Comparison of ENCODE assay signal across 7 mouse cellular contexts in the genomic region with DNA sequence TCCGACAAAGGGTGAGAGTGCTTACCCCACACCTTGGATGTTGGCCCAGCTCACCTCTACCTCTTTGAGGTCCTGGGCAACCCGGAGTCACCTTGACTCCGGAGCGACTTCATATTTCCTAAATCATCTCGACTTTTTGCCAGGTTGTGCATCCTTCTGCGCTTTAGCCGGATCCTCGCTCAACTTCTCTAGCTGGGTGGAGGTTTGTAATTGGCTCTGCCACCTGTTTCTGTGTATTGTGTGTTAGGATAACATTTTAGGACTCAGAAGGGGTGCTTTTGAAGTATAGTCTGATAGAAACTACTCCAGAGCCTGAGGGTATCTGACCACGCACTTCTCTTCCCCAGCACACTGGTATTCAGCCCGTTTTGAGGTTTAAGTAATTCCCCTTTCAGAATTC. TPM values are rescaled to one million over a fixed set of nuclear protein-coding genes. Genes with fewer than 3 reads are reported as not detected.
DNase-seq lines count a peak whose midpoint lies in the region; ATAC-seq and TF ChIP-seq lines count a peak whose summit lies in the region.

No protein-coding gene starts in this region.

- 4% methylated on average over 10 of the region's 10 CpGs for WGBS in spleen, adult 2 months
- 1% methylated on average over 10 of the region's 10 CpGs for WGBS in limb, embryonic 13.5 days
- 4% methylated on average over 10 of the region's 10 CpGs for WGBS in stomach, embryonic 14.5 days

- H3K36me3 ChIP-seq in spleen, adult 2 months (ENCODE audit: control insufficient read depth, insufficient read depth, low read length) = no peaks in the 10 kb centered on the region
- peaks cover 9% of the 10 kb centered on the region for H3K36me3 ChIP-seq in limb, embryonic 13.5 days
- H3K36me3 ChIP-seq in stomach, embryonic 14.5 days (ENCODE audit: control insufficient read depth, insufficient read depth, low read length) = peaks cover 2% of the 10 kb centered on the region; the same call in 1 of the 2 replicates

- H3K9ac ChIP-seq in limb, embryonic 13.5 days = peak overlapping the region; percentile 90
- peak overlapping the region; percentile 77 for H3K9ac ChIP-seq in stomach, embryonic 14.5 days (replicated peaks; ENCODE audit: low read depth, low read length)

- no peaks in the 10 kb centered on the region; the same call in 1 of the 2 replicates for H3K4me1 ChIP-seq in spleen, adult 2 months (ENCODE audit: control insufficient read depth, insufficient read depth, insufficient read length)
- H3K4me1 ChIP-seq in embryonic fibroblast, embryonic 13.5 days (ENCODE audit: control insufficient read depth, insufficient read depth, low read length) = peaks cover 2% of the 10 kb centered on the region
- peaks cover 25% of the 10 kb centered on the region for H3K4me1 ChIP-seq in limb, embryonic 13.5 days
- H3K4me1 ChIP-seq in stomach, embryonic 14.5 days (ENCODE audit: control insufficient read depth, insufficient read depth, low read length) = peaks cover 13% of the 10 kb centered on the region

- no peak for DNase-seq in spleen, adult 2 months (ENCODE audit: low read depth in 1 of 2, low spot score in 2 of 2)
- DNase-seq in spleen, postnatal 14 days (ENCODE audit: low spot score in 2 of 2) = no peak
- no peak for DNase-seq in thymus, postnatal 4 days
- DNase-seq in thymus, postnatal 25 days = no peak

- ATAC-seq in limb, embryonic 13.5 days (ENCODE audit: low FRiP score, low read depth) = no peak
- no peak for ATAC-seq in stomach, embryonic 14.5 days (ENCODE audit: insufficient number of reproducible peaks, insufficient read depth, low FRiP score, low read depth)

- peak overlapping the region; percentile 74 for H3K4me2 ChIP-seq in limb, embryonic 13.5 days (replicated peaks)
- peak overlapping the region; percentile 67 for H3K4me2 ChIP-seq in stomach, embryonic 14.5 days (replicated peaks; ENCODE audit: low read depth, low read length)

- peak overlapping the region; percentile 83; the same call in 1 of the 2 replicates for H3K27ac ChIP-seq in spleen, adult 2 months (ENCODE audit: insufficient read depth, low read length)
- H3K27ac ChIP-seq in embryonic fibroblast, embryonic 13.5 days (ENCODE audit: insufficient read depth, low read length) = no peak overlapping the region
- peak overlapping the region; percentile 87 for H3K27ac ChIP-seq in limb, embryonic 13.5 days
- no peak overlapping the region; the same call in 1 of the 2 replicates for H3K27ac ChIP-seq in stomach, embryonic 14.5 days (ENCODE audit: low read length)

- H3K4me3 ChIP-seq in spleen, adult 2 months (ENCODE audit: extremely low read depth, insufficient read depth, insufficient read length) = peak overlapping the region; percentile 96
- H3K4me3 ChIP-seq in embryonic fibroblast, embryonic 13.5 days (ENCODE audit: insufficient read depth, low read length) = peak overlapping the region; percentile 76
- peak overlapping the region; percentile 78 for H3K4me3 ChIP-seq in limb, embryonic 13.5 days
- peak overlapping the region; percentile 80 for H3K4me3 ChIP-seq in stomach, embryonic 14.5 days (ENCODE audit: low read depth, low read length)

- TF ChIP-seq POLR2A in spleen, adult 2 months (IDR thresholded peaks at IDR 0.05; ENCODE audit: low read depth, low read length) = no peak
- TF ChIP-seq POLR2A in embryonic fibroblast, embryonic 13.5 days (IDR thresholded peaks at IDR 0.05; ENCODE audit: low read depth, low read length) = no peak

- H3K9me3 ChIP-seq in limb, embryonic 13.5 days = no peaks in the 10 kb centered on the region
- H3K9me3 ChIP-seq in stomach, embryonic 14.5 days (ENCODE audit: control insufficient read depth, low read depth, low read length) = no peaks in the 10 kb centered on the region

- H3K27me3 ChIP-seq in spleen, adult 2 months (ENCODE audit: control insufficient read depth, insufficient read depth, low read length) = no peaks in the 10 kb centered on the region
- no peaks in the 10 kb centered on the region for H3K27me3 ChIP-seq in limb, embryonic 13.5 days
- H3K27me3 ChIP-seq in stomach, embryonic 14.5 days (ENCODE audit: control insufficient read depth, insufficient read depth, low read length) = no peaks in the 10 kb centered on the region

- TF ChIP-seq CTCF in spleen, adult 2 months (IDR thresholded peaks at IDR 0.05; ENCODE audit: extremely low read depth, insufficient read depth, insufficient read length, insufficient replicate concordance) = no peak
- no peak for TF ChIP-seq CTCF in embryonic fibroblast, embryonic 13.5 days (IDR thresholded peaks at IDR 0.05; ENCODE audit: borderline replicate concordance, insufficient read depth, low read length)

RNA-seq across cellular contexts. Expression of a gene that starts 0.6 kb away (rescaled TPM):
- polyA plus RNA-seq in spleen, adult 2 months (2012; rRNA removed) = 10.4 and 11.5 TPM in 2 replicates
- polyA plus RNA-seq in embryonic fibroblast, embryonic 13.5 days (2011; ENCODE audit: insufficient read length, low read depth, missing spikeins) = 37.7 and 40.0 TPM in 2 replicates
- 22.3 and 23.2 TPM in 2 replicates for polyA plus RNA-seq in limb, embryonic 13.5 days (2015; fragmentation: Nextera tagmentation; extraction: Ambion mirVana)
- 22.2 and 24.3 TPM in 2 replicates for polyA plus RNA-seq in stomach, embryonic 14.5 days (2014; fragmentation: Nextera tagmentation; extraction: Ambion mirVana)

RNA-seq across cellular contexts. Expression of a gene that starts 0.7 kb away (rescaled TPM):
- polyA plus RNA-seq in spleen, adult 2 months (2012; rRNA removed) = 35.4 and 42.8 TPM in 2 replicates
- polyA plus RNA-seq in embryonic fibroblast, embryonic 13.5 days (2011; ENCODE audit: insufficient read length, low read depth, missing spikeins) = 57.1 and 65.1 TPM in 2 replicates
- 120 and 121 TPM in 2 replicates for polyA plus RNA-seq in limb, embryonic 13.5 days (2015; fragmentation: Nextera tagmentation; extraction: Ambion mirVana)
- polyA plus RNA-seq in stomach, embryonic 14.5 days (2014; fragmentation: Nextera tagmentation; extraction: Ambion mirVana) = 103 and 111 TPM in 2 replicates

Comparison
In these comparisons a context has a peak if more than half of its experiments do, and no peak if none do; other contexts are left out.
1. H3K27ac ChIP-seq: peak in spleen, adult 2 months (single experiment) and limb, embryonic 13.5 days (single experiment); none in embryonic fibroblast, embryonic 13.5 days (single experiment) and stomach, embryonic 14.5 days (single experiment).
2. Peak in every context shown above with its lines, with median percentiles within 50 percentile points of each other: H3K4me3 ChIP-seq.